Mouse (Mus musculus) embryonic fibroblast, embryonic 13.5 days (primary cell): ENCODE data around the gene Hist2h2be.

ENCODE experiments used
- CTCF ChIP-seq: IDR thresholded peaks from 2 replicates; pipeline ENCODE4 v1.5.1; 2011; ENCODE audit warnings: mild to moderate bottlenecking, control low read depth, low read length, moderate library complexity, borderline replicate concordance; ENCODE audit not compliant: insufficient read depth
- POLR2A ChIP-seq: IDR thresholded peaks from 2 replicates; pipeline ENCODE4 v1.6.1; 2011; ENCODE audit warnings: low read depth, mild to moderate bottlenecking, control low read depth, low read length, moderate library complexity

DNA sequence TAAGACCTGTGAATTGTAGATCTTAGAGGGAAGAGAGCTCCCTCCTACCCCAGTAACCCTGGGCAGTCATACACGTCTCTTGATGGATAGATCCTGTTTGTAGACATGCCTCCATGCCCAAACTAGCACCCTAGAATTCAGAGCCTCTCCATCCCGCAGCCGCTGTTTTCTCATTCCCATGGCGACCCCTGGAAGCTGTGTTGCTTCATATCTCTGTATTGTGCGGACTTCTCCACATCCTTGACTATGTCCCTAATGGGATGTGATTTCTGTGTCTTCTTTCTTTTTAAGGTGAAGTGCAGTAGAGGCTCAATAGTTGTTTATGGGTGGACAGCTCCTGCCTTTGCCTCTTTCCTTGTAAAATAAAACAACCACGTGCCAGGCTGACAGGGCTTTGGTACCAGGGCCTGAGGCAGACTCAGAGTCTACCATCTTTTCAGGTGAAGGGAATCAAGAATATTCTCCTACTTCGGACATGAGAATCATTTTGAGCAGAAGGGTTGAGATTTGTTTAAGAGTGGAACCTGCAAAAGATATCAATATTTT lies 43.6 kb downstream of the Hist2h2be start:
- TF ChIP-seq CTCF (no peak), POLR2A (0 out of 2 replicates have a peak, but pooled peaks have one; percentile 0)
